Mouse (Mus musculus) megakaryocyte progenitor cell, adult 5-6 weeks (primary cell): ENCODE results near the gene Pcolce2. TPM values are rescaled to one million over a fixed set of nuclear protein-coding genes. Genes with fewer than 3 reads are reported as not detected.

ENCODE experiments used
- ATAC-seq: replicated peaks from 2 replicates; pipeline ENCODE4 v1.8.0; 2016; ENCODE audit warnings: mild to moderate bottlenecking, moderate TSS enrichment, inconsistent platforms; ENCODE audit not compliant: poor library complexity
- total RNA-seq, 2 experiments: library from RNA; stranded (forward) in 1 of 2; stranded (reverse) in 1 of 2; fragments of 157-497, 149-512 nt in 1 of 2; fragments of 200-1000 nt in 1 of 2; gene quantifications; 2 replicates each; pipeline versions ENCODE4 v1.2.3 to v1.2.4; 2015 to 2017

Pcolce2 gene
- total RNA-seq, 2 experiments from 2014 or later: 0.12 TPM; not detected in 1

- no peak for ATAC-seq
Observed at GRCm38 (mm10) chr9:95653363-95653762, 16.0 kb downstream of the Pcolce2 start.

DNA sequence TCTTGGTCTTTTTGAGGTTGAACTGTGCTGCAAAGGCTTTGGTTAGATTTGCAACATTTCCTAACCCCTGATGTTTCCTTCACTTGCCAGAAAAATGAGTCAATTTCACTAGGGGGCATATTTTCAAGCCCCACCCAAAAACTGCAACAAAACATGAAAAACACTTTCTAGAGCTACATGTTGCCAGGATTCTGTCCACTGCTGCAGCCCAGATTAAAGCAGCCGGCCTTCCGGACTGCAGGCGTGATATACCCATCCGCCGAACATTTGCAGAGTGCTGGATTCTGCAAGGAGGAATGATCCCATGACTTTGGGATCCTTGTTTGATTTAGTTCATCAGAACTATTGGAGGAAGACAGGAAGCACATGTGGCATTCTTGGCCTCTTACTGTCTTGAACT, 17.0 kb downstream of the Pcolce2 start:
- ATAC-seq: no peak

DNA sequence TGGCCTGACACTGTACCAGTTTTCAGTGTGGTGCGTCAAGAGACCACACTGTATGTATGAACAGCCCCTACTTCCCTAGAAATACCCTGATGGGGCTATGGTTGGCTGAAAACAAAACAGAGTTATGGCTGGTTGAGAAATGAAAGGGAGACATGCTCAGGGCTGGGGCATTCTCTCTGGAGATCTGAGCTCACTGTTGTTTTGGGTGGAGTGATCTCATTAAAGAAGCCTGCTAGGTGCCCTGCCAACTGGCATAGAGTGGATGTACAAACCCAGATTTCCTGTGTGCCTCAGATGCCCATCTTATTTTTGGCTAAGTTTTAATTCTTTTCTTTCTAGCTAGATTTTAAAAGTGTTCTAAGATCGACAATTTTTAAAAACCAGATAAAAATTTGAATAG, 20.5 kb downstream of the Pcolce2 start:
- ATAC-seq: no peak

DNA sequence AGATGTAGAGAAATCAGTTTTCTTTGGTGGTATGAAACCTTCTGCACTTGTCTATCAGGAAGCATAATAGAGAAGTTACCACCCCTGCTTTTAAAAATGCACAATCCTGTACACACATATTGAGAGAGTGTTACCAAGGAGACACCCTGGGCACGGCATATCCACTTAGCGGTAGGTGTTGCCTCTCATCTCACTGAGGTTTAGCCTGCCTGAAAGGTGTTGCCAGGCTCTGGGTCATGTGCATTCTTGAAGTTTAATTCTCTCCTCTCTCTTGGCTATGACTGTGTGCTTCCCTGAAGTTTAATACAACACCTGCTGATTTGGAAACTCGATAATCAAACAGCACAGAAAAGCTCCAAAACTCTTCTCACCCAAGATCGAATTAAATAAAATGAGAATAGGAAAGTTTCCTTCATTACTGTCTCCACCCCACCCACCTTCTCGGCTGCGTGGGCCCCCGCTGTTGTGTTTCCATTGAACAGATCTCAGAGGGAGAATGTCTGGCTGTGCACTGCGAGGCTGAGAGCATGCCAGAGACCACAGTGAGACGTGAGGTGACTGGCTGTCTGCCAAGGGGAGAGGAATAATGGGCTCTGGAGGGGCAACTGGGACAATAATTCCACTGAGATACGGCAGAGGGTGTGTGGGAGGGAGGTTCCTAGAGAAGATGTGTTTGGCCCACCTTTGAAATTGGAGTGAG, 27.0 kb downstream of the Pcolce2 start:
- ATAC-seq: no peak

DNA sequence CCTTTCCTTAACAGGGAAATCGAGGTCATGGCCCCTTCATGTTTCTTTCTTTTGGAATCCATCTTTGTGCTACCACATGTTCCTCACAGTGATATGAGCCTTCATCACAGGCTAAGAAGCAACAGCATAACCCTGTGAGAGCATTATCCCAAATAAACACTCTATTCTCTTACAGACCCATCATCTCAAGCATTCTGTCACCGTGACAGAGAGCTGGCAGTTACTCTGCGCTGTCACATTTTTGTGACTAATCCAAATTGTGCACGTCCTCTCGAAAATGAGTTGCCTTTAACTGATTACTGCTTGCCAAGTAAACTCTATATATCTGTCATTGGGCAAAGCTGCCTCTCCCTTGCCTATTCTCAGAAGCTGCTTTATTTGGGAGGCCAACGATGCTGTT, 28.4 kb downstream of the Pcolce2 start:
- ATAC-seq: no peak

DNA sequence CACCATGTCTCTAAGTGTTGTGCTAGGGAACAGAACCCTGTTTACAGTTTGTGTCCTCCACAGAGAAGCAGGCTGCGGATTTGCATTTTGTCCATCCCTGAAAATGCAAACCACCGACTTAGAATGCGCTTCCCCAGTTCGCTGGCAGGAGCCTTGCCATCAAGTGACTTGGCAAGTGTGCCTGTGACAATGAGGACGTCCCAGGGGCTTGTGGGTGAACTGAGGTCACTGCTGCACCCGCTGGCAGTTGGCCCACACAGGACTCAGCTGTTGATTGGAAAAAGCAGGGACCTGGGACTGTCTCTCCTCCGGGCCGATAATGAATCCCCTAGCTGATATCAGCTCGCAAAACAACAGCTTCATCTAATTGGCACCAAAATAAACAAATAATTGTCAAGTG, 30.4 kb downstream of the Pcolce2 start:
- ATAC-seq: no peak

GRCm38 (mm10) chr9:95668306-95668705, 30.9 kb downstream of the Pcolce2 start:
- ATAC-seq: no peak

DNA sequence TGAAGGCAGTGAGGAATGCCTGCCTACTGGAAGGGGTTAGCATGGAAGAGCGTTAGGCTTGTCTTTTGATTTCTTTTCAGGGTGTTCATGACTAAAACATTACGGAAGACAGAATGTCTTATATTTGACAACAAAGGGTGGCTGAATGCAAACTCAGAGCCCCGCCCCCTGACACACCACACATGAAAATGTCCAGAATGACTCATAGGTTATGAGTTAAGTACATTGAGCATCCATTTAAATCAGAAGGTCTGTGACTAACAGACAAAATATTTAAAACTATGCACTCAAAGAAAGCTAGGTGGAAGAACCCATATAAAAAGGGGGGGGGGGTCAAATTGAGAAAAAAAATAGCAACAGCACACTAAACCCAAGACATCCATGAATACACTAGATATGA, 34.9 kb downstream of the Pcolce2 start:
- no peak for ATAC-seq

GRCm38 (mm10) chr9:95672760-95673159, 35.4 kb downstream of the Pcolce2 start:
- peak; percentile 52; the same call in 1 of the 2 replicates for ATAC-seq

- ATAC-seq: no peak
Observed at GRCm38 (mm10) chr9:95675064-95675699, 37.8 kb downstream of the Pcolce2 start.

DNA sequence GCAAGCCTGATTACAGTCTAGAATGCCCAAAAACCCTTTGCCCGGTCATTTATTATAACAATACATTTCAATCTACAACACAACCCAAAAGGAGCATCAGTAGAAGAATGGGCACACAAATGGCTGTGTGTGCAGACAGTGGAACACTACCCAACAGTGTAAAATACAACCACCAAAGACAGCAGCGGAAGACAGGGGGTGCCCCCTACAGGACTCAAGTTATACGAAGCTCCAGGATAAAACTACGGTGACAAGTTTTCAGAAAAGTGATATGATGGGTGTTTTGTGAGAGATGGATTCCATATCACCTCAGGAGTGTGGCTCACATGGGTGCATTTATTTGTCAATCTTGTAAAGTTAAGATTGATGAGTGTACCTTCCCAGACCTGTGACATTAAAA, 38.6 kb downstream of the Pcolce2 start:
- ATAC-seq: no peak

- no peak for ATAC-seq
Observed at GRCm38 (mm10) chr9:95679966-95680365, 42.6 kb downstream of the Pcolce2 start.

- no peak for ATAC-seq
Observed at GRCm38 (mm10) chr9:95680691-95681090, 43.3 kb downstream of the Pcolce2 start.

- ATAC-seq: no peak
Observed at GRCm38 (mm10) chr9:95685660-95686440, 48.4 kb downstream of the Pcolce2 start.

DNA sequence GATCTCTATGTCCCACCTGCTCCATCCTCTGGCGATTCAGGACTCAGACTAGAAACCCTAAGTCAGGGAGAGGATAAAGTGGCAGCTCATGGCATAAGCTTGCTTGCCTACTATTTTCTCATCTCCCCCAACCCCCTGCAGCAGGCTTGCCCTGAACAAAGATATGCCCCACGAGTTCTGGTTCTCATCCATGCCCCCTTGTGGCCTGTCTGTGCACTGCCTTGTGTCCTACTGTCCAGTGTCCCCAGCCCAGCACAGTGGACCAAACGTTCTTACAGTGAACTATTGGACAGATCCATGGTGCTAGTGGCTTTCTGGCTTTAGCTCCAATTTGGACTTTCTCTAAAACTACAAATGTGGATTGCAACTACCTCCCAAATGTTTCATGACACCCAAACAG, 50.7 kb downstream of the Pcolce2 start:
- peak; percentile 85 for ATAC-seq

DNA sequence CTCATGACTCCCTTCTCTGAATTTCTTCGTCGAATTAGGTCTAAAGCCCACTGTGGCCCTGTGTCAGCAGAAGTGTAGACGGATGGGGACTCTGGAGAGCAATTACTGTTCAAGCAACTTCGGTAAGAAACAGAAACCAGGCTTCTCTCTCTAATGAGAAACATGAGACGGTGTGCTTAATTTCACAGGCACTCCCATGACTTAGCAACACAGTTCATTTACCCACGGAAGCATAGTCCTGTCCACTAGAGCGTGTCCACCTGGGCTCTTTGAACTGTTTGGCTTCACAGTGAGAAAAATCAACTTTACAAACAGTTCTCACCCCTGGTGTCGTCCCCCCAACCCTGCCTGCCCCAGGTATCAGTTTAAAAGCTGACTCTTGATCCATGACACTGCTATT, 55.4 kb downstream of the Pcolce2 start:
- no peak for ATAC-seq

DNA sequence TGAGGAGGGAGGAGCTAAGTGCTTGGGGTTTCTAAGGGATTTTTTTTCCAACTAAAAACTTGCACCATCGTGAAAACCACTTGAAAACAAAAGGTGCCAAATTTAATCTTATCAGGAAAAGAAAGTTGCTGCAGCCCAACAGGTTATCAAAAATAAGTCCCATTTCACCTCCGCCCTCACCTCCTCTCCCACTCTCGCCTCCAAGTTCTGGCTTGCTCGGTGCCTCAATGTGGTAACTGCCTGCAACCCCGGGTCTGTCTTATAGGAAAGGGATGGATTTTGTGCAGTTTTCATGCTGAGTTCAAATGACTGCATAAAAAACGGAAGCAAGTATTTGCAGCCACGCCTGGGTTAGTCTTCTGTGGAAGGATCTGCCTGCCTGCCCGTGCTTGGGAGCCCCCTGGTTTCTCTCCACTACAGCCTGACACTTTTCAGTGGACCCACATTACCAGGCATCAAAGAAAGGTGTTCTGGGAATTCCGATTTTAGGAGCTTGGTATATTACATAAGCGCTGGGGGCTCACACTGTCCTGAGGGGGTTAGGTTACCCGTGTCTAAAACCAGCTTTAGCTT, 56.2 kb downstream of the Pcolce2 start:
- ATAC-seq: no peak

DNA sequence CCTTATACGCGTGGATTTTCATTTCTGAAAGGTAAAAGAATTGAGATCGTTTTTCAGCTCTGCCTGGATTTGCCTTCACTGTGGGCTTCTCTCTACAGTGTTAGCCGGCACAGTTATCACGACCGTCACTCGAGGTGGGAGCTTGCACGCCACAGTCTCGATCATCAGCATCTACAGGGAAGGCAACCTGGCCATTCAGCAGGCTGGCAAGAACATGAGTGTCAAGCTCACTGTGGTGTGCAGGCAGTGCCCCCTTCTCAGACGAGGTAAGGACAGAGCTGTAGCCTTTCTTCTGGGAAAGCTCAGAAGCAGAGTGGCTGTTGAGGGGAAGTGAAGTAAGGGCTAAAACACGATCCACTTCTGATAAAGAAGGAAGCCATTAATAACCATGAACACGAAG, 57.1 kb downstream of the Pcolce2 start:
- no peak for ATAC-seq

DNA sequence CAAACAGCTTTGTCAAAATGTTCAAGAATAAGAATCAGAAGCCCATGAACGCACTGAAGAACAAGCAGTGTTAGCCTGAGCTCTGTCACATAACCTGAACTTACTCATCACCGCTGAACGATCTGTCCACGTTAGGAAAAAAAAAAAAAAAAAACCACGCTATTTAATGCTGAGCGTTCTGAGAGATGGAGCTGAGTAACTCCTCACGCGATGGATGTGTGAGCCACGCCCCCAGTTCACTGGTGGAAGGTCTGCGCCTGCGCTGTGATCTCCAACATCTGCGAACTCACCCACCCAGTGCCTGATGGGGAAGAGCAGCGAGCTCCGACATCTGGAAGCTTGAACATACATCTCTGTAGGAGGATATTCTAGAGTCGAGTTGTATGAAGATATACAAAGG, 57.6 kb downstream of the Pcolce2 start:
- ATAC-seq: no peak

- ATAC-seq: no peak
Observed at GRCm38 (mm10) chr9:95696581-95696980, 59.2 kb downstream of the Pcolce2 start.

- peak; percentile 75 for ATAC-seq
Observed at GRCm38 (mm10) chr9:95697808-95698207, 60.4 kb downstream of the Pcolce2 start.

- ATAC-seq: no peak
Observed at GRCm38 (mm10) chr9:95699273-95699672, 61.9 kb downstream of the Pcolce2 start.
